Mouse (Mus musculus): ENCODE data around the gene Ldha.
A peak's percentile ranks its signal among the peaks of the same experiment; 100 is the strongest.

The Ldha gene

GRCm38 (mm10) chr7:46895511-46895910, 54.2 kb downstream of the Ldha start:
- no peak for DNase-seq

GRCm38 (mm10) chr7:46899343-46899742, 58.1 kb downstream of the Ldha start:
- DNase-seq, result peak; percentile 13

All from thymus, postnatal 25 days (tissue).